Mouse (Mus musculus): Measurements from ENCODE around the gene Gabpb2.
"Not testable (repeated sequence)": the region's sequence is repeated elsewhere in the genome, so short reads cannot be mapped to it uniquely, and the experiment has no call there.

Gene Gabpb2

GRCm38 (mm10) chr3:95231298-95232221, 13.8 kb upstream of the Gabpb2 start, which contains the start of gene Mllt11:
Gene Mllt11, minus strand, starts transcription at chr3:95232171.
- peak; percentile 40 for DNase-seq

GRCm38 (mm10) chr3:95230495-95231297, 13.0 kb upstream of the Gabpb2 start:
- no peak for DNase-seq

GRCm38 (mm10) chr3:95229781-95230494, 12.2 kb upstream of the Gabpb2 start:
- DNase-seq: peak; percentile 72

- DNase-seq: peak; percentile 63
These were observed 11.4 kb upstream of the Gabpb2 start for GRCm38 (mm10) chr3:95228894-95229780.

- DNase-seq: peak; percentile 92
These were observed 10.6 kb upstream of the Gabpb2 start, which contains the start of gene Cdc42se1 for GRCm38 (mm10) chr3:95228148-95228893. Gene Cdc42se1, plus strand, starts transcription at chr3:95228732.

GRCm38 (mm10) chr3:95227214-95227613, 9.5 kb upstream of the Gabpb2 start:
- DNase-seq: no peak

GRCm38 (mm10) chr3:95224295-95224694, 6.6 kb upstream of the Gabpb2 start:
- DNase-seq: no peak

- no peak for DNase-seq
These were observed 5.3 kb upstream of the Gabpb2 start for GRCm38 (mm10) chr3:95223041-95223440.

- no peak for DNase-seq
These were observed 886 bp upstream of the Gabpb2 start for GRCm38 (mm10) chr3:95218466-95219137.

- DNase-seq: no peak
These were observed 961 bp downstream of the Gabpb2 start for GRCm38 (mm10) chr3:95216655-95217254.

GRCm38 (mm10) chr3:95213609-95213975, 4.1 kb downstream of the Gabpb2 start:
- DNase-seq: no peak

- not testable (repeated sequence) for DNase-seq
These were observed 4.7 kb downstream of the Gabpb2 start for GRCm38 (mm10) chr3:95212889-95213608.

GRCm38 (mm10) chr3:95210585-95210984, 7.1 kb downstream of the Gabpb2 start:
- no peak for DNase-seq

- DNase-seq: no peak
These were observed 9.4 kb downstream of the Gabpb2 start for GRCm38 (mm10) chr3:95208286-95208685.

- no peak for DNase-seq
These were observed 13.8 kb downstream of the Gabpb2 start for GRCm38 (mm10) chr3:95203880-95204279.

- no peak for DNase-seq
These were observed 17.2 kb downstream of the Gabpb2 start for GRCm38 (mm10) chr3:95200562-95200961.

- DNase-seq: no peak
These were observed 17.6 kb downstream of the Gabpb2 start for GRCm38 (mm10) chr3:95200132-95200531.

GRCm38 (mm10) chr3:95199101-95199500, 18.6 kb downstream of the Gabpb2 start:
- DNase-seq: no peak

- no peak for DNase-seq
These were observed 21.9 kb downstream of the Gabpb2 start for GRCm38 (mm10) chr3:95195772-95196171.
